Mouse (Mus musculus): ENCODE measurements at regions not wholly inside any gene's neighbourhood (a gene's known extent, or its start where the extent isn't known, plus 50 kb on each side); places are given as distances from the start of the nearest gene placed in this dataset.
A peak's percentile ranks its signal among the peaks of the same experiment; 100 is the strongest.

- no peak for DNase-seq (ENCODE audit: low spot score in 2 of 2)
Observed at GRCm38 (mm10) chr10:12059728-12060127, 716.5 kb downstream of the Epm2a start.

- DNase-seq (ENCODE audit: low spot score in 2 of 2): peak in 1 of 2 experiments; percentile 7
Observed at GRCm38 (mm10) chr10:12061069-12061861, 718.1 kb downstream of the Epm2a start.

GRCm38 (mm10) chr10:12062302-12062701 is 719.1 kb downstream of the Epm2a start:
- DNase-seq (ENCODE audit: low spot score in 2 of 2): no peak

GRCm38 (mm10) chr10:12083961-12084360 is 740.8 kb downstream of the Epm2a start:
- no peak for DNase-seq (ENCODE audit: low spot score in 2 of 2)

- no peak for DNase-seq (ENCODE audit: low spot score in 2 of 2)
Observed at GRCm38 (mm10) chr10:12092521-12092920, 749.3 kb downstream of the Epm2a start.

GRCm38 (mm10) chr10:12096678-12097077 is 753.5 kb downstream of the Epm2a start:
- no peak for DNase-seq (ENCODE audit: low spot score in 2 of 2)

- DNase-seq (ENCODE audit: low spot score in 2 of 2): peak in 1 of 2 experiments; percentile 7
Observed at GRCm38 (mm10) chr10:12107001-12107418, 762.2 kb downstream of the Utrn start.

- no peak for DNase-seq (ENCODE audit: low spot score in 2 of 2)
Observed at GRCm38 (mm10) chr10:12111720-12112119, 757.4 kb downstream of the Utrn start.

GRCm38 (mm10) chr10:12115767-12116166 is 753.4 kb downstream of the Utrn start:
- no peak for DNase-seq (ENCODE audit: low spot score in 2 of 2)

- peak; percentile 3 to 33 for DNase-seq (ENCODE audit: low spot score in 2 of 2)
Observed at GRCm38 (mm10) chr10:12116662-12117303, 752.4 kb downstream of the Utrn start.

GRCm38 (mm10) chr10:12124272-12124671 is 744.9 kb downstream of the Utrn start:
- no peak for DNase-seq (ENCODE audit: low spot score in 2 of 2)

- no peak for DNase-seq (ENCODE audit: low spot score in 2 of 2)
Observed at GRCm38 (mm10) chr10:12129486-12129885, 739.7 kb downstream of the Utrn start.

- DNase-seq (ENCODE audit: low spot score in 2 of 2): no peak
Observed at GRCm38 (mm10) chr10:12144691-12145090, 724.5 kb downstream of the Utrn start.

GRCm38 (mm10) chr10:12146942-12147537 is 722.1 kb downstream of the Utrn start:
- no peak for DNase-seq (ENCODE audit: low spot score in 2 of 2)

GRCm38 (mm10) chr10:12170243-12170642 is 698.9 kb downstream of the Utrn start:
- no peak for DNase-seq (ENCODE audit: low spot score in 2 of 2)

GRCm38 (mm10) chr10:12174200-12174818 is 694.9 kb downstream of the Utrn start:
- no peak for DNase-seq (ENCODE audit: low spot score in 2 of 2)

- no peak for DNase-seq (ENCODE audit: low spot score in 2 of 2)
Observed at GRCm38 (mm10) chr10:12175141-12175540, 694.0 kb downstream of the Utrn start.

GRCm38 (mm10) chr10:12177482-12177881 is 691.7 kb downstream of the Utrn start:
- no peak for DNase-seq (ENCODE audit: low spot score in 2 of 2)

- DNase-seq (ENCODE audit: low spot score in 2 of 2): no peak
Observed at GRCm38 (mm10) chr10:12180965-12181364, 688.2 kb downstream of the Utrn start.

GRCm38 (mm10) chr10:12186918-12187639 is 682.1 kb downstream of the Utrn start:
- no peak for DNase-seq (ENCODE audit: low spot score in 2 of 2)

- DNase-seq (ENCODE audit: low spot score in 2 of 2): no peak
Observed at GRCm38 (mm10) chr10:12187669-12188342, 681.4 kb downstream of the Utrn start.
